Mouse (Mus musculus) neural tube, embryonic 12.5 days (tissue): ENCODE data around the gene Ccnl2. TPM values are rescaled to one million over a fixed set of nuclear protein-coding genes. Genes with fewer than 3 reads are reported as not detected.
A peak's percentile ranks its signal among the peaks of the same experiment; 100 is the strongest.

Experiments used
- ATAC-seq: fragments of 200-750 bp; cut with Nextera tagmentation; 2 replicates; pipeline ENCODE4 v1.8.0; 2017; ENCODE audit warnings: low read depth, mild to moderate bottlenecking, moderate TSS enrichment, moderate library complexity; ENCODE audit not compliant: low FRiP score
- H3K27ac ChIP-seq: fragments of 300-500 bp; sonication (generic); 2 replicates; pipeline ENCODE4 v1.5.1; 2016
- H3K27me3 ChIP-seq: fragments of 300-500 bp; sonication (generic); replicated peaks from 2 replicates; pipeline ENCODE4 v1.6.1; 2016; ENCODE audit warnings: mild to moderate bottlenecking
- H3K36me3 ChIP-seq: fragments of 300-500 bp; sonication (generic); 2 replicates; pipeline ENCODE4 v1.6.1; 2016; ENCODE audit warnings: mild to moderate bottlenecking
- H3K4me1 ChIP-seq: fragments of 300-500 bp; sonication (generic); 2 replicates; pipeline ENCODE4 v1.6.1; 2016
- H3K4me2 ChIP-seq: fragments of 300-500 bp; sonication (generic); replicated peaks from 2 replicates; pipeline ENCODE4 v1.6.1; 2016; ENCODE audit warnings: mild to moderate bottlenecking
- H3K4me3 ChIP-seq: fragments of 300-500 bp; sonication (generic); 2 replicates; pipeline ENCODE4 v1.5.1; 2016
- H3K9ac ChIP-seq: fragments of 300-500 bp; sonication (generic); 2 replicates; pipeline ENCODE4 v1.6.1; 2016; ENCODE audit warnings: mild to moderate bottlenecking
- H3K9me3 ChIP-seq: fragments of 300-500 bp; sonication (generic); 2 replicates; pipeline ENCODE4 v1.6.1; 2016; ENCODE audit warnings: mild to moderate bottlenecking
- WGBS: fragments of 180-500 bp; shearing (Covaris S2); methylation state at CpG from one replicate; pipeline ENCODE4 v1.1.7; 2016; 5-methylcytosine and 5-hydroxymethylcytosine counted together
- polyA plus RNA-seq: library from polyadenylated mRNA; unstranded; fragments of >200 nt; fragmentation: Nextera tagmentation; extraction: Ambion mirVana; gene quantifications from 2 replicates; pipeline ENCODE4 v1.2.1, GENCODE M21; 2016

Ccnl2 gene
- polyA plus RNA-seq, result 203 and 204 TPM in 2 replicates

DNA sequence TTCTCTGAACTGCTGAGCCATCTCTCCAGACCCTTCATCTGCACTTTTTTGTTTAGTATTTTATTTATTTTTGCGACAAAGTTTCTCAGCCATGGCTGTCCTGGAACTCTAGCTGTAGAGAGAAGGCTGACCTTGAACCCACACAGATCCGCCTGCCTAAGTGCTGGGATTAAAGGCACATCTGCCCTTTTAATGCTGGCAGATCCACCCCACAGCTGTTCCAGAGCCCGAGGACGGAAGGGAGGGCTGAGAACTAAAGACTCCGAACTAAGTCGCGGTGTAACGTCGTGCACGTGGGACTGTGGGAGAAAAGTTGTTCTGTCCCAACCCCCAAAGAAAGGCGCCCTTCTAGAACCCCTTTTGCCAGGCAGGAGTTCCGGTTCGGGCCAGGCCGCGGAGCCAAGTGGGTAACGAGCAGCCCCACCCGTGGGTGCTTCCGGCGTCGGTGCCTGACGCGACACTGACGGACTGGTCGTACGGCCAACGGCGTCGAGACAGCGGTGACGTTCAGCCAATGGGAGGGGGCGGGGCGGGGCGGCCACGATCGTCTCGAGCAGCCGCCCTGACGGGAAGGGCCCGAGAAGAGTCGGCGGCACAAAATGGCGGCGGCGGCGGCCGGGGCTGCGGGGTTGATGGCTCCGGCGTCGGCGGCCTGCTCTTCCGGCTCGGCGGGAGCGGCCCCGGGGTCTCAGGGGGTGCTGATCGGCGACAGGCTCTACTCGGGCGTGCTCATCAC lies at the start of gene Ccnl2:
TSS of gene Ccnl2 (plus strand) at position 561 of the 736 bp plus-strand sequence.
- Histone ChIP-seq H3K36me3 (peaks cover 68% of the 10 kb centered on the region), H3K9me3 (no peaks in the 10 kb centered on the region), H3K4me1 (peaks cover 22% of the 10 kb centered on the region), H3K4me3 (peak within 1 kb of the TSS; percentile 100), H3K4me2 (peak within 1 kb of the TSS; percentile 89), H3K27ac (peak within 1 kb of the TSS; percentile 80), H3K27me3 (no peaks in the 10 kb centered on the region), H3K9ac (peak within 1 kb of the TSS; percentile 99)
- ATAC-seq, result peak; percentile 100
- WGBS, result under 1% methylated on average over 60 of the region's 60 CpGs

DNA sequence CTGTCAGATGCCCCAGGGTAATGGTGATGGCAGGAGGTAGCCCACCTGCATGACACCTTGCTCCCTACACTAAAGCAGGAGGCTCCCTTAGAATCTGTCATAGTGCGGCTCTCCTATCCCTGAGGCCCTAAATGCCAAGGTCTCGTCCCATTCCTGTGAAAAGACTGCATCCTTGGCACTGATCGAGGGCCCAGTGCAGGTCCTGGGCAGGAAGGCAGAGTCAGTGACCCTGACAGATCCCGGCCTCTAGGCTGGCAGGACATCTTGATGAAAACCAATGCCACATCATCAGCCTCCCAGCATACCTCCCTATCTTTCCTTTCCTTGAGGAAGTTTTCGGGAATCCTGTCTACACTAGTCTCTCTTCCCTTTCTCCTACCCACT lies 42.8 kb upstream of the Ccnl2 start:
- peak overlapping the region; percentile 83 for H3K4me2 ChIP-seq
- peaks cover 26% of the 10 kb centered on the region for H3K27me3 ChIP-seq
- no peaks in the 10 kb centered on the region for H3K9me3 ChIP-seq
- H3K4me3 ChIP-seq, result peak overlapping the region; percentile 50
- 65% methylated on average over 5 of the region's 5 CpGs for whole genome bisulfite sequencing
- peaks cover 15% of the 10 kb centered on the region for H3K4me1 ChIP-seq
- H3K9ac ChIP-seq, result peak overlapping the region; percentile 74
- ATAC-seq, result no peak
- H3K27ac ChIP-seq, result no peak overlapping the region
- no peaks in the 10 kb centered on the region for H3K36me3 ChIP-seq

DNA sequence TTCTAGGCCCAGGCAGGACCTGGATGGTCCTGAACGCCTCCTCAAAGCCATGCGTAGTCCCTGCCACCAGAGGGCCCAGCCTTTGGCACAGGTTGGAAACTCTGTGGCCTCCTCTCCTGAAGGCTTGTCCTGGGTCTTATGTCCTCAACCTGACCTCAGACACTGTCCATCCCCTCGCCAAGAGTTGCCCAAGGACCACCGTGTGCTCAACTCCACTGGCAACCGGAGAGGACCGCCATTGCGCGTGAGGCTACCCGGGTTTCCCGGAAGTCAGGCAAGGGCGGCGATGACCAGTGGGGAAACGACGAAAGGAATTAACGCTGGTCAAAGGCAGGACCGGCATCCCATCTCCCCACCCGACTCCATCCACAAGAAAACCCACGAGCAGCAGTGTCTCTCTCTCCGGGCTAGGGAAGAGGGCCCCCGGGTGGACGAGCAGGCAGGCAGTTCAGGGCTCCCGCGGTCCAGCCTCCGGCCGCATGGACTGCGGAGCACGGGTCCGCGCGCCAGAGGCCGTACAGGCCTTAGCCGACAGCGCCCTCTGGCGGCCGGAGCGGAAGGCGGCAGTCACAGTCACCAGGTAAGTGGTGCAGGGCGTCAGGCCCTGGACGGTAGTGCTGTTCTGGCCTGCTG lies 42.3 kb upstream of the Ccnl2 start:
- H3K9ac ChIP-seq, result peak overlapping the region; percentile 74
- H3K36me3 ChIP-seq, result no peaks in the 10 kb centered on the region
- WGBS, result under 1% methylated on average over 39 of the region's 39 CpGs
- peak overlapping the region; percentile 83 for H3K4me2 ChIP-seq
- H3K27ac ChIP-seq, result no peak overlapping the region
- peak; percentile 89 for ATAC-seq
- H3K4me1 ChIP-seq, result peaks cover 16% of the 10 kb centered on the region
- peaks cover 26% of the 10 kb centered on the region for H3K27me3 ChIP-seq
- H3K4me3 ChIP-seq, result peak overlapping the region; percentile 50
- no peaks in the 10 kb centered on the region for H3K9me3 ChIP-seq

DNA sequence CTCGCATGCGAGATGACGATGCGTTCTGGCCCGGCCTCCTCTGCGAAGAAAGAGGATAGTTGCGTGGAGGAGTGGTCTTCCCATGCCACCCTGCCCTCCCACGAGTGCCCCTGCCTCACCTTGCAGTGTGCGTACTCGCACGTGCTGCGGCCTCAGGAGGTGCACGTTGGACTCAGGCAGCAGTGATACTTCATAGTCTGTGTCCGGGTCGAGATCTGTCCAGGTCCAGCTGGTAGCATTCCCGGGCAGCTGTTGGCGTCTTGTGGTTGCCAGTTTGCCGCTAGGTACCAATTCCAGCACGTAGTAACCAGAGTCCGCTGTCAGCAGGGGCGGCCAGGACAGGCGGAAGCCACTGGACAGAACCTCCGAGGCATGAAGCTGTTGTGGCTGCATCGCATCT lies 41.7 kb upstream of the Ccnl2 start:
- Histone ChIP-seq H3K4me2 (peak overlapping the region; percentile 83), H3K36me3 (no peaks in the 10 kb centered on the region), H3K4me1 (peaks cover 16% of the 10 kb centered on the region), H3K27me3 (peaks cover 26% of the 10 kb centered on the region), H3K27ac (no peak overlapping the region), H3K9ac (peak overlapping the region; percentile 74), H3K9me3 (no peaks in the 10 kb centered on the region), H3K4me3 (peak overlapping the region; percentile 50)
- 41% methylated on average over 24 of the region's 24 CpGs for WGBS
- peak; percentile 15 for ATAC-seq

DNA sequence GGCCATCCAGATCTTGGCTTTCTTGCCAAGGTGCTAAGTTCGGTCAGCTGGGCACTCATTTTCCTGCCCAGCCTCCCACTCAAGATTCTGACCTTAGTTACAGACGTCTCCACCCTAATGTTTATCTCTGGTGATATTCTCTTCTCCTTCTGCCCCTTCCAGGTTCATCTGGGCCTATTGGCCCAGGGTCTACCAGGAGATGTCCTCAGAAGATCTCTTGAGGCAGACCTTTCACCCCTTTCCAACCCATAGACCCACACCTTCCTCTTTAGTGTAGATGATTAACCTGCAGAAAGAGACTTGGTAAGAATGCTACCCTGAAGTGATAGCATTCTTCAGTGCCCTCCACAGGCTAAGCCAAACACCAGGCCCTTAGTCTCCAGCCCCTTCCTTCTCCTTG lies 40.6 kb upstream of the Ccnl2 start:
- H3K27ac ChIP-seq, result no peak overlapping the region
- H3K9ac ChIP-seq, result no peak overlapping the region
- ATAC-seq, result no peak
- 90% methylated on average over 2 of the region's 2 CpGs for WGBS
- no peaks in the 10 kb centered on the region for H3K9me3 ChIP-seq
- H3K4me1 ChIP-seq, result peaks cover 18% of the 10 kb centered on the region
- H3K36me3 ChIP-seq, result no peaks in the 10 kb centered on the region
- H3K4me2 ChIP-seq, result no peak overlapping the region
- H3K27me3 ChIP-seq, result peaks cover 26% of the 10 kb centered on the region
- no peak overlapping the region for H3K4me3 ChIP-seq

DNA sequence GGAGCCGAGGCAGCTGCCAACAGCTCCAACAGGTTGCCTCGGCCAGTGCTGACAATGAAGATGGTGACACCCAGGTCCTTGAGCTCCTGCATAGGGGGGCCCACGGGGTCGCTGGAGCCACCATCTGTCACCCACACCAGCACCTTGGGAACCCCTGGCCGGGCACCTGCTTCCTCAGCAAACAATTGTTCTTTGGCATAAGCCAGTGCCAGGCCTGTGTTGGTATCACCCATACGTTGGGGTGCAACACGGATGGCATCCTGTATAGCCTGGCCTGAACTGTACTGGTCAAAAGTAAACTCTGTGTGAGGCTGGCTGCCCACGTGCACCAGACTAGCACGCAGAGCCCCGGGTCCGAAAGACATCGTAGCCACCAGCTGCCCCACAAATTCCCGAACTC lies 39.5 kb upstream of the Ccnl2 start:
- no peak overlapping the region for H3K9ac ChIP-seq
- WGBS, result 89% methylated on average over 13 of the region's 13 CpGs
- peaks cover 21% of the 10 kb centered on the region for H3K4me1 ChIP-seq
- no peaks in the 10 kb centered on the region for H3K9me3 ChIP-seq
- no peak overlapping the region for H3K4me3 ChIP-seq
- peak overlapping the region; percentile 67; the same call in 1 of the 2 replicates for H3K4me2 ChIP-seq
- peaks cover 26% of the 10 kb centered on the region for H3K27me3 ChIP-seq
- H3K27ac ChIP-seq, result no peak overlapping the region
- no peaks in the 10 kb centered on the region for H3K36me3 ChIP-seq
- no peak for ATAC-seq

DNA sequence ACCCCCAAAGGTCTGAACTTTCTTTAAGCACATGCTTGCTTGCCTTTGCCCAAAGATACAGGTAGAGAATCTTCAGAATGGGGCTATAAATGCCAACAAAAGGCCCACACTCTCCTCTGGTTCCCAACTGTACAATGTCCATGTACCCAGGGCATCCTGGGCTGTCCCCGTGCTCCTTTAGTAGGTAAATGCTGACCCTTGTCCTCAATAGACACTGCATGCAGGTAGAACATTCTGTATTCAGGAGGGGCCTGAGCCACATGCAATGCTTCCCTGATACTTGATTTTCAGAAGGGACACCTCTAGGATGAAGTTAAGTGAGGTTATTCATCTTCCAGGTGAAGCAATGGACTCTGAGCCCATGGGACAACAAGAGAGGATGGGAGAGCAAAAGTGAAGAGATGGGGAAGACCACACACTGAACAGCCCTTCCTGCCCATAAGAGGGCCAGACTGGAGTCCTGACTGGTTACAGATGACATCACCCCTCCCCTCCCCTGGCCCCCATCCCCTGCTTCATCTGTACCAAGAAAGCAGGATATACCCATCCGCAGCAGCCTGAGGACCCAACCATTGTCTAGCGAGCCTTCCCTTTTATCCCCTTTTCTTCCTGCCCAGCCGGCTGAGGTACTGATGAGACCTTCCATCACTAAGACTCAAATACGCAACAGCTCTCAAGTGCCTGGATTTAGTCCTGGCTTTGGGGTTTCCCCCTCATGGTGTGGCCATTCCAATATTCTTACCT lies 38.8 kb upstream of the Ccnl2 start:
- 39% methylated on average over 5 of the region's 5 CpGs for WGBS
- Histone ChIP-seq H3K9ac (0 out of 2 replicates have a peak overlapping the region, but pooled peaks have one; percentile 10), H3K27ac (no peak overlapping the region), H3K27me3 (peaks cover 26% of the 10 kb centered on the region), H3K9me3 (no peaks in the 10 kb centered on the region), H3K4me3 (peak overlapping the region; percentile 31), H3K4me1 (peaks cover 21% of the 10 kb centered on the region), H3K4me2 (peak overlapping the region; percentile 67), H3K36me3 (no peaks in the 10 kb centered on the region)
- ATAC-seq, result no peak

DNA sequence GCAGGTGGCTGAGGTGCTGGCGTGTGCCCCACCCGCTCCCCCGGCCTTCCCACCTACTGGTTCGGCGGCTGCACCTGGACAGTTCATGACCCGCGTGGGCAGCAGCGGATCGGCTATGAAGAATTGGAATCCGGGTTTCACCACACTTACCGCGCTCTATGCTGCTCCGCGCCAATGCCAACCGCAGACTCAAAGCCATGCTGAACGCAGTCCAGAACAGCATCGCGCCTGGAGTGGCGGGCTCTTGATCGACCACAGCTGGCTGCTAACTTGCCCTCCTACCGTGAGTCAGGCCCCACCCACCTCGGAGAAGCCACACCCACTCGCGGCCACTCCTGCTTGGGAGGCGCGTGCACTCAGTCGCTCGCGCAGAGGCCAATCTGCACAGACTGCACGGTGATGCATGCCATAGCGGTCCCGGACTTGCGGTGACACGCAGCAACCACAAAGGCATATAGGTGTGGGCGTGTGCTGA lies 38.0 kb upstream of the Ccnl2 start, which contains the start of gene Vwa1:
TSS of gene Vwa1 (minus strand) at position 419 of the 475 bp plus-strand sequence.
- Histone ChIP-seq H3K9me3 (no peaks in the 10 kb centered on the region), H3K4me2 (peak within 1 kb of the TSS; percentile 67), H3K27me3 (peaks cover 26% of the 10 kb centered on the region), H3K4me3 (peak within 1 kb of the TSS; percentile 31), H3K36me3 (no peaks in the 10 kb centered on the region), H3K9ac (peak within 1 kb of the TSS; percentile 45; the same call in 1 of the 2 replicates), H3K4me1 (peaks cover 21% of the 10 kb centered on the region), H3K27ac (no peak within 1 kb of the TSS)
- peak; percentile 48 for ATAC-seq
- 1% methylated on average over 35 of the region's 35 CpGs for WGBS

DNA sequence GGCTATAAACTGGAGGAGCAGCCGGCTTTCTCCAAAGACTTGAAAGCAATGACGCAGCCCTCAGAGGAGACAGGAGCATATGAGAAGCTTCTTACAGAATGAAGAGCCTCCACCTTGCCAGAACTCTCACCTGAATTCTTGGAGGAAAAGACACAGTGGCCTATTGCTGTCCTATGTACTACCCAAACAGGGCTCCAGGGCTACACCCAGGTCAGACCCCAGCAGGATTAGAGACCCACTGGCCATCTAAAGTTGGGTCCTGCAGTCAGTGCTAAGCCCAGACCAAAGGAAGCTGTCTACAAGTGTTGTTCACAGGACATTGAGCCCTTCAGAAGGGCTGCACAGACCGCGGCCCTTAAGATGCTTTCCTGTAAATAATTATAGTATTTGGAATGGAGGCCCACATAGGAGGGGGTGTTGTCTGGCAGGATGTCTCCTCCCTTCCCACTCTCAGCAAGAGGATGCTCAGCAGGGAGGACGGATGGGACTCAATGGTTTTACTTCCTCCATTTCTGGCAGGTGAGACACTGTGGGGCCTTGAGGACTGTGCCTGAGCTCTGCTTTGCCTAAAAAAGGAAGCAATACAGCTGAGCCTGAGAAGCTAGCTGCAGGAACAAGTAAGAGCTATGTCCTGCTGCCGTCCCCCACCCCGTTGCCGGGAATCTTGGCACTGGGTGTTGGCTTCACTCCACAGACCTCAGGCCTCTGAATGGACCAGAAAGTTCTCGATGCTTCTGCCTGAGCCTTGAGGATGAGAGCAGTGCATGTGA lies 37.1 kb upstream of the Ccnl2 start:
- no peaks in the 10 kb centered on the region for H3K36me3 ChIP-seq
- H3K27me3 ChIP-seq, result peaks cover 26% of the 10 kb centered on the region
- H3K27ac ChIP-seq, result no peak overlapping the region
- no peak overlapping the region for H3K4me3 ChIP-seq
- peak overlapping the region; percentile 67 for H3K4me2 ChIP-seq
- no peaks in the 10 kb centered on the region for H3K9me3 ChIP-seq
- H3K4me1 ChIP-seq, result peaks cover 21% of the 10 kb centered on the region
- ATAC-seq, result no peak
- WGBS, result 61% methylated on average over 9 of the region's 9 CpGs
- H3K9ac ChIP-seq, result 0 out of 2 replicates have a peak overlapping the region, but pooled peaks have one; percentile 45

DNA sequence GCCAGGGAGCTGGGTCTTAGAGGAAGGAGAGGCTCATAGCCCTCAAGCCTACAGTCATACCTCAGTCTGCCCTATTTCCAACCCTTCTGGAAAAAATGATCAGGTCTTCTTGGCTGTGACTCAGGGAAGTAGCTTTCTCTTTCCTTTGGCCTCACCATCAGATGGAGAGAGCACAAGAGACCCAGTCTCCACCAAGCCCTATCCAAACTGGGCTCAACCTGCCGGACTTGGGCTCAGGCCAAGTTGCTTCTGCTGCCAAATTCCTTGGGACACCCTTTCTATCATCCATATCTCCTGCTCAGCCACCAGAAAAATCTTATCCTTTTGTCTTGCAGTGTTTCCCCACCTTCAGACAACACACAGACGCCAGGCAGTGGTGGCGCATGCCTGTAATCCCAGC lies 36.4 kb upstream of the Ccnl2 start:
- no peak for ATAC-seq
- no peak overlapping the region for H3K4me2 ChIP-seq
- WGBS, result 77% methylated on average over 3 of the region's 3 CpGs
- peaks cover 15% of the 10 kb centered on the region for H3K4me1 ChIP-seq
- no peaks in the 10 kb centered on the region for H3K36me3 ChIP-seq
- no peak overlapping the region for H3K27ac ChIP-seq
- peaks cover 26% of the 10 kb centered on the region for H3K27me3 ChIP-seq
- no peaks in the 10 kb centered on the region for H3K9me3 ChIP-seq
- no peak overlapping the region for H3K4me3 ChIP-seq
- no peak overlapping the region for H3K9ac ChIP-seq

DNA sequence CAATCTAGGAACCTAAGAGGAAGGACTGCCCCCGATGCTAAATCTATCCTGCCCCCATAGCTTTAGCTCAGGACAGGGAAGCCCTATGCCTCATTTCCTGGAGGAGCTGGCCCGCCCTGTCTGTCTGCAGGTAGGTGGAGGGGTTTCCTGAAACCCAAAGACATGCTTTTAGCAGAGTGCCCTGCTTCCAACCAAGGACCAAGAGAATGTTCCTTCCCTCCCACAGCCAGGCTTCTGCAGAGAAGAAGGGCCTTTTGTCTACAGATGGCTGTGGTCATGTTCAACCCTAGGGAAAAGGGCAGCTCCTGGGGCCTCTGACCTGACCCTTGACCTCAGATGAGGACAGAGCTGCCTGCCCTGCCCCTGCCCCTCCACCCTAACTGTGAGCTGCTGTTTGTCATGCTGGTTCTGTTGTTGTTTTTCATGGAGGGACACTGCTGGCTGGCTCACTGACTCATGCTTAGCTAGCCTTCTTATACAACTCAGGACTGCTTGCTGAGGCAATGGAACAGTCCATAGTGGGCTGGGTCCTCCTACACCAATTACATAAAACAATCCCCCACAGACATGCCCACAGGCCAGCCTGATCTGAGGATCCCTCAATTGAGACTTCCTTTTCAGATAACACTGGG lies 35.5 kb upstream of the Ccnl2 start:
- H3K4me2 ChIP-seq, result no peak overlapping the region
- peaks cover 17% of the 10 kb centered on the region for H3K4me1 ChIP-seq
- H3K27me3 ChIP-seq, result peaks cover 23% of the 10 kb centered on the region
- no peak overlapping the region for H3K27ac ChIP-seq
- H3K4me3 ChIP-seq, result no peak overlapping the region
- no peak overlapping the region for H3K9ac ChIP-seq
- no peaks in the 10 kb centered on the region for H3K9me3 ChIP-seq
- no peak for ATAC-seq
- no peaks in the 10 kb centered on the region for H3K36me3 ChIP-seq
- 36% methylated on average over 2 of the region's 2 CpGs for WGBS
